Mouse (Mus musculus): ENCODE measurements around the gene Pmel.
A peak's percentile ranks its signal among the peaks of the same experiment; 100 is the strongest.

Gene Pmel

GRCm38 (mm10) chr10:128703895-128704294 is at the start of gene Pmel:
Gene Pmel (plus strand): TSS chr10:128704195.
- no peak for DNase-seq (ENCODE audit: low spot score in 2 of 2)

- DNase-seq (ENCODE audit: low spot score in 2 of 2) = no peak
These were observed 48.7 kb upstream of the Pmel start for GRCm38 (mm10) chr10:128655254-128655653.

- DNase-seq (ENCODE audit: low spot score in 2 of 2) = no peak
These were observed 47.3 kb upstream of the Pmel start for GRCm38 (mm10) chr10:128656731-128657130.

GRCm38 (mm10) chr10:128657844-128658243 is 46.2 kb upstream of the Pmel start:
- DNase-seq (ENCODE audit: low spot score in 2 of 2) = no peak

GRCm38 (mm10) chr10:128659490-128659889 is 44.5 kb upstream of the Pmel start:
- DNase-seq (ENCODE audit: low spot score in 2 of 2) = no peak

- DNase-seq (ENCODE audit: low spot score in 2 of 2) = no peak
These were observed 41.5 kb upstream of the Pmel start for GRCm38 (mm10) chr10:128662465-128662864.

- DNase-seq (ENCODE audit: low spot score in 2 of 2) = no peak
These were observed 40.4 kb upstream of the Pmel start for GRCm38 (mm10) chr10:128663441-128664220.

GRCm38 (mm10) chr10:128664808-128665207 is 39.2 kb upstream of the Pmel start:
- no peak for DNase-seq (ENCODE audit: low spot score in 2 of 2)

- no peak for DNase-seq (ENCODE audit: low spot score in 2 of 2)
These were observed 38.7 kb upstream of the Pmel start for GRCm38 (mm10) chr10:128665307-128665706.

- DNase-seq (ENCODE audit: low spot score in 2 of 2) = no peak
These were observed 38.2 kb upstream of the Pmel start for GRCm38 (mm10) chr10:128665806-128666205.

- peak; percentile 54 to 63 for DNase-seq (ENCODE audit: low spot score in 2 of 2)
These were observed 35.0 kb upstream of the Pmel start for GRCm38 (mm10) chr10:128668790-128669672.

GRCm38 (mm10) chr10:128671148-128671547 is 32.8 kb upstream of the Pmel start:
- no peak for DNase-seq (ENCODE audit: low spot score in 2 of 2)

- DNase-seq (ENCODE audit: low spot score in 2 of 2) = peak; percentile 56 to 75
These were observed 30.1 kb upstream of the Pmel start, which contains the start of gene Suox for GRCm38 (mm10) chr10:128673763-128674468. Gene Suox (minus strand): TSS chr10:128674073.

- no peak for DNase-seq (ENCODE audit: low spot score in 2 of 2)
These were observed 29.5 kb upstream of the Pmel start for GRCm38 (mm10) chr10:128674469-128675008.

- DNase-seq (ENCODE audit: low spot score in 2 of 2) = no peak
These were observed 8.5 kb upstream of the Pmel start for GRCm38 (mm10) chr10:128695411-128695991.

GRCm38 (mm10) chr10:128695992-128696807 is 7.8 kb upstream of the Pmel start, which contains the start of gene Rab5b:
Gene Rab5b (minus strand): TSS chr10:128696264.
- DNase-seq (ENCODE audit: low spot score in 2 of 2) = peak; percentile 95 to 96

- no peak for DNase-seq (ENCODE audit: low spot score in 2 of 2)
These were observed 6.8 kb upstream of the Pmel start for GRCm38 (mm10) chr10:128697072-128697725.

GRCm38 (mm10) chr10:128699006-128699405 is 5.0 kb upstream of the Pmel start:
- no peak for DNase-seq (ENCODE audit: low spot score in 2 of 2)

GRCm38 (mm10) chr10:128699611-128700010 is 4.4 kb upstream of the Pmel start:
- DNase-seq (ENCODE audit: low spot score in 2 of 2) = no peak

- DNase-seq (ENCODE audit: low spot score in 2 of 2) = no peak
These were observed 3.3 kb upstream of the Pmel start for GRCm38 (mm10) chr10:128700712-128701111.
